Mouse (Mus musculus) forebrain, embryonic 14.5 days (tissue): ENCODE measurements around the gene Ankrd63. TPM values are rescaled to one million over a fixed set of nuclear protein-coding genes. Genes with fewer than 3 reads are reported as not detected.

Experiments used
- ATAC-seq: fragments of 200-750 bp; cut with Nextera tagmentation; 2 replicates; pipeline ENCODE4 v1.8.0; 2017; ENCODE audit warnings: mild to moderate bottlenecking, moderate library complexity
- DNase-seq: peaks from one replicate; pipeline ENCODE4 v3.0.0-alpha.2; 2015; ENCODE audit warnings: low spot score
- H3K27ac ChIP-seq: fragments of 300-500 bp; sonication (generic); 2 replicates; pipeline ENCODE4 v1.5.1; 2014; ENCODE audit warnings: low read depth, mild to moderate bottlenecking, control low read depth, low read length, moderate library complexity
- H3K27me3 ChIP-seq: fragments of 300-500 bp; sonication (generic); replicated peaks from 2 replicates; pipeline ENCODE4 v1.6.1; 2014; ENCODE audit warnings: low read length, control low read depth, mixed read lengths; ENCODE audit not compliant: control insufficient read depth, insufficient read depth
- H3K36me3 ChIP-seq: fragments of 300-500 bp; sonication (generic); 2 replicates; pipeline ENCODE4 v1.6.1; 2014; ENCODE audit warnings: low read length, control low read depth; ENCODE audit not compliant: control insufficient read depth, insufficient read depth
- H3K4me1 ChIP-seq: fragments of 300-500 bp; sonication (generic); 2 replicates; pipeline ENCODE4 v1.6.1; 2014; ENCODE audit warnings: antibody characterized with exemption, low read length, control low read depth; ENCODE audit not compliant: control insufficient read depth, insufficient read depth
- H3K4me2 ChIP-seq: fragments of 300-500 bp; sonication (generic); 2 replicates; pipeline ENCODE4 v1.6.1; 2014; ENCODE audit warnings: mild to moderate bottlenecking, control low read depth, low read length
- H3K4me3 ChIP-seq: fragments of 300-500 bp; sonication (generic); 2 replicates; pipeline ENCODE4 v1.5.1; 2014; ENCODE audit warnings: low read depth, low read length, control low read depth
- H3K9ac ChIP-seq: fragments of 300-500 bp; sonication (generic); 2 replicates; pipeline ENCODE4 v1.6.1; 2014; ENCODE audit warnings: mild to moderate bottlenecking, low read length, control low read depth, moderate library complexity
- H3K9me3 ChIP-seq: fragments of 300-500 bp; sonication (generic); replicated peaks from 2 replicates; pipeline ENCODE4 v1.6.1; 2016; ENCODE audit warnings: low read length, control low read depth, mixed read lengths; ENCODE audit not compliant: control insufficient read depth
- WGBS: fragments of 180-500 bp; shearing (Covaris S2); extraction: QIAGEN DNeasy Blood & Tissue Kit; methylation state at CpG from one replicate; pipeline ENCODE4 v1.1.7; 2014; 5-methylcytosine and 5-hydroxymethylcytosine counted together
- polyA plus RNA-seq: library from polyadenylated mRNA; unstranded; fragments of >200 nt; fragmentation: Nextera tagmentation; extraction: Ambion mirVana; gene quantifications from 2 replicates; pipeline ENCODE4 v1.2.1, GENCODE M21; 2014

Ankrd63 gene
- polyA plus RNA-seq, 1 experiment from 2014 or later, result 0.41 TPM

- H3K36me3 ChIP-seq, result no peaks in the 10 kb centered on the region
- ATAC-seq (peak; percentile 26; the same call in 1 of the 2 replicates), DNase-seq (no peak)
- H3K4me1 ChIP-seq, result peaks cover 15% of the 10 kb centered on the region
- H3K4me3 ChIP-seq, result peak overlapping the region; percentile 40
- H3K9ac ChIP-seq, result peak overlapping the region; percentile 67
- H3K27me3 ChIP-seq, result 0 out of 2 replicates have a peak, but pooled peaks cover 3% of the 10 kb centered on the region
- H3K4me2 ChIP-seq, result peak overlapping the region; percentile 68
- 0 out of 2 replicates have a peak overlapping the region, but pooled peaks have one; percentile 17 for H3K27ac ChIP-seq
- WGBS, result 48% methylated on average over 19 of the region's 19 CpGs
- no peaks in the 10 kb centered on the region for H3K9me3 ChIP-seq
Observed at GRCm38 (mm10) chr2:118663804-118664766, 39.7 kb downstream of the Ankrd63 start.

- 2% methylated on average over 37 of the region's 37 CpGs for WGBS
- H3K4me3 ChIP-seq, result peak within 1 kb of the TSS; percentile 40
- 0 out of 2 replicates have a peak, but pooled peaks cover 3% of the 10 kb centered on the region for H3K27me3 ChIP-seq
- peak within 1 kb of the TSS; percentile 27; the same call in 1 of the 2 replicates for H3K27ac ChIP-seq
- H3K4me2 ChIP-seq, result peak within 1 kb of the TSS; percentile 68
- H3K4me1 ChIP-seq, result peaks cover 15% of the 10 kb centered on the region
- peak; percentile 76 for DNase-seq
- peak within 1 kb of the TSS; percentile 67 for H3K9ac ChIP-seq
- peak; percentile 69 for ATAC-seq
- H3K36me3 ChIP-seq, result no peaks in the 10 kb centered on the region
- H3K9me3 ChIP-seq, result no peaks in the 10 kb centered on the region
Observed at GRCm38 (mm10) chr2:118662902-118663803, 40.6 kb downstream of the Ankrd63 start, which contains the start of gene Pak6. TSS of gene Pak6 (plus strand) at chr2:118663303.

- H3K4me2 ChIP-seq, result no peak overlapping the region
- no peaks in the 10 kb centered on the region for H3K9me3 ChIP-seq
- WGBS, result 86% methylated on average over 9 of the region's 9 CpGs
- H3K9ac ChIP-seq, result no peak overlapping the region
- no peak overlapping the region for H3K27ac ChIP-seq
- H3K27me3 ChIP-seq, result 0 out of 2 replicates have a peak, but pooled peaks cover 3% of the 10 kb centered on the region
- DNase-seq (no peak), ATAC-seq (no peak)
- no peak overlapping the region for H3K4me3 ChIP-seq
- no peaks in the 10 kb centered on the region for H3K36me3 ChIP-seq
- peaks cover 18% of the 10 kb centered on the region for H3K4me1 ChIP-seq
Observed at GRCm38 (mm10) chr2:118661891-118662290, 41.9 kb downstream of the Ankrd63 start.

GRCm38 (mm10) chr2:118659998-118660452, 43.7 kb downstream of the Ankrd63 start:
- H3K9ac ChIP-seq, result peak overlapping the region; percentile 61
- no peaks in the 10 kb centered on the region for H3K9me3 ChIP-seq
- peak; percentile 82 for DNase-seq
- 0% methylated on average over 4 of the region's 4 CpGs for WGBS
- H3K4me1 ChIP-seq, result peaks cover 18% of the 10 kb centered on the region
- H3K27me3 ChIP-seq, result 0 out of 2 replicates have a peak, but pooled peaks cover 3% of the 10 kb centered on the region
- H3K4me3 ChIP-seq, result peak overlapping the region; percentile 32
- H3K27ac ChIP-seq, result 0 out of 2 replicates have a peak overlapping the region, but pooled peaks have one; percentile 21
- H3K36me3 ChIP-seq, result no peaks in the 10 kb centered on the region
- peak overlapping the region; percentile 61 for H3K4me2 ChIP-seq
- peak; percentile 82 for ATAC-seq

- Histone ChIP-seq H3K9ac (peak overlapping the region; percentile 61), H3K4me1 (peaks cover 18% of the 10 kb centered on the region), H3K36me3 (no peaks in the 10 kb centered on the region), H3K4me2 (peak overlapping the region; percentile 61), H3K27ac (0 out of 2 replicates have a peak overlapping the region, but pooled peaks have one; percentile 21), H3K27me3 (0 out of 2 replicates have a peak, but pooled peaks cover 3% of the 10 kb centered on the region), H3K9me3 (no peaks in the 10 kb centered on the region), H3K4me3 (0 out of 2 replicates have a peak overlapping the region, but pooled peaks have one; percentile 32)
- ATAC-seq (no peak), DNase-seq (no peak)
- WGBS, result 91% methylated on average over 12 of the region's 12 CpGs
Observed at GRCm38 (mm10) chr2:118659493-118659892, 44.3 kb downstream of the Ankrd63 start.

- Histone ChIP-seq H3K27me3 (0 out of 2 replicates have a peak, but pooled peaks cover 3% of the 10 kb centered on the region), H3K36me3 (no peaks in the 10 kb centered on the region), H3K9ac (no peak overlapping the region), H3K4me1 (peaks cover 18% of the 10 kb centered on the region), H3K4me2 (no peak overlapping the region), H3K27ac (no peak overlapping the region), H3K4me3 (no peak overlapping the region), H3K9me3 (no peaks in the 10 kb centered on the region)
- 77% methylated on average over 1 of the region's 1 CpGs for WGBS
- no peak for ATAC-seq
- DNase-seq, result no peak
Observed at GRCm38 (mm10) chr2:118659077-118659476, 44.7 kb downstream of the Ankrd63 start.

GRCm38 (mm10) chr2:118658457-118658856, 45.3 kb downstream of the Ankrd63 start:
- no peaks in the 10 kb centered on the region for H3K36me3 ChIP-seq
- no peak overlapping the region for H3K9ac ChIP-seq
- ATAC-seq (no peak), DNase-seq (no peak)
- H3K4me3 ChIP-seq, result no peak overlapping the region
- H3K9me3 ChIP-seq, result no peaks in the 10 kb centered on the region
- H3K27ac ChIP-seq, result no peak overlapping the region
- 45% methylated on average over 4 of the region's 4 CpGs for WGBS
- 0 out of 2 replicates have a peak, but pooled peaks cover 3% of the 10 kb centered on the region for H3K27me3 ChIP-seq
- H3K4me1 ChIP-seq, result peaks cover 15% of the 10 kb centered on the region
- H3K4me2 ChIP-seq, result no peak overlapping the region

- ATAC-seq, result peak; percentile 18; the same call in 1 of the 2 replicates
- WGBS, result 15% methylated on average over 3 of the region's 3 CpGs
- Histone ChIP-seq H3K4me1 (peaks cover 11% of the 10 kb centered on the region), H3K27me3 (no peaks in the 10 kb centered on the region), H3K9me3 (no peaks in the 10 kb centered on the region), H3K4me3 (no peak overlapping the region), H3K9ac (no peak overlapping the region), H3K4me2 (no peak overlapping the region), H3K36me3 (no peaks in the 10 kb centered on the region), H3K27ac (peak overlapping the region; percentile 48)
- DNase-seq, result peak; percentile 47
Observed at GRCm38 (mm10) chr2:118656688-118657281, 47.0 kb downstream of the Ankrd63 start.
